Mouse (Mus musculus) CH12.LX (cell line): Measurements from ENCODE around the gene Rbm33.
A peak's percentile ranks its signal among the peaks of the same experiment; 100 is the strongest.

Source experiments
- CTCF ChIP-seq, 2 experiments: IDR thresholded peaks in 1 of 2; conservative IDR thresholded peaks in 1 of 2; 2 replicates each; pipeline ENCODE4 v1.5.1; 2011 to 2012; ENCODE audit warnings: low read depth in 2 of 2, low read length in 2 of 2, improper control_type of control experiment in 1 of 2, inconsistent platforms in 1 of 2, mild to moderate bottlenecking in 1 of 2, moderate library complexity in 1 of 2
- ELF1 ChIP-seq: IDR thresholded peaks from 2 replicates; pipeline ENCODE4 v1.6.1; 2014; ENCODE audit warnings: low read depth, mild to moderate bottlenecking, inconsistent platforms, low read length, improper control_type of control experiment
- EP300 ChIP-seq: IDR thresholded peaks from 2 replicates; pipeline ENCODE4 v1.6.1; 2011; ENCODE audit warnings: low read length, improper control_type of control experiment
- KAT2A ChIP-seq: IDR thresholded peaks from 2 replicates; pipeline ENCODE4 v1.6.1; 2012; ENCODE audit warnings: low read length, improper control_type of control experiment, inconsistent platforms; ENCODE audit not compliant: insufficient replicate concordance
- MAX ChIP-seq: IDR thresholded peaks from 2 replicates; pipeline ENCODE4 v1.6.1; 2011; ENCODE audit warnings: low read length, improper control_type of control experiment
- MAZ ChIP-seq: IDR thresholded peaks from 2 replicates; pipeline ENCODE4 v1.6.1; 2012; ENCODE audit warnings: low read depth, mild to moderate bottlenecking, inconsistent platforms, low read length, improper control_type of control experiment, moderate library complexity
- MYC ChIP-seq: IDR thresholded peaks from 2 replicates; pipeline ENCODE4 v1.6.1; 2011; ENCODE audit warnings: low read depth, mild to moderate bottlenecking, improper control_type of control experiment, low read length
- POLR2A ChIP-seq: IDR thresholded peaks from 2 replicates; pipeline ENCODE4 v1.6.1; 2011; ENCODE audit warnings: low read depth, mild to moderate bottlenecking, improper control_type of control experiment, low read length
- UBTF ChIP-seq: IDR thresholded peaks from 2 replicates; pipeline ENCODE4 v1.6.1; 2012; ENCODE audit warnings: low read depth, mild to moderate bottlenecking, inconsistent platforms, low read length, improper control_type of control experiment, moderate library complexity
- ZC3H11A ChIP-seq: IDR thresholded peaks from 2 replicates; pipeline ENCODE4 v1.6.1; 2012; ENCODE audit warnings: low read depth, mild to moderate bottlenecking, inconsistent platforms, low read length, improper control_type of control experiment

- TF ChIP-seq CTCF (conservative IDR thresholded peaks at IDR 0.05 in 1 of 2, IDR thresholded peaks at IDR 0.05 in 1 of 2; ENCODE audit: low read depth in 2 of 2, low read length in 2 of 2) (no peak), ELF1 (no peak), POLR2A (no peak), ZC3H11A (no peak), UBTF (no peak), KAT2A (no peak), EP300 (0 out of 2 replicates have a peak, but pooled peaks have one; percentile 40), MAZ (no peak), MAX (no peak), MYC (no peak)
These were observed 35.1 kb downstream of the Rbm33 start for GRCm38 (mm10) chr5:28351857-28352513.
